Mouse (Mus musculus): Measurements from ENCODE around the gene Mindy4b-ps.
A peak's percentile ranks its signal among the peaks of the same experiment; 100 is the strongest.
"Not testable (repeated sequence)": the region's sequence is repeated elsewhere in the genome, so short reads cannot be mapped to it uniquely, and the experiment has no call there.

Gene Mindy4b-ps

GRCm38 (mm10) chr3:58822211-58822610 is at the start of gene Mindy4b-ps:
Gene Mindy4b-ps, minus strand, starts transcription at chr3:58822311.
- no peak for DNase-seq (ENCODE audit: low read depth, low spot score)

GRCm38 (mm10) chr3:58871882-58872281 is 49.8 kb upstream of the Mindy4b-ps start:
- not testable (repeated sequence) for DNase-seq (ENCODE audit: low read depth, low spot score)

GRCm38 (mm10) chr3:58865690-58866089 is 43.6 kb upstream of the Mindy4b-ps start:
- DNase-seq (ENCODE audit: low read depth, low spot score) = no peak

- DNase-seq (ENCODE audit: low read depth, low spot score) = no peak
Observed at GRCm38 (mm10) chr3:58862976-58863375, 40.9 kb upstream of the Mindy4b-ps start.

GRCm38 (mm10) chr3:58843415-58843814 is 21.3 kb upstream of the Mindy4b-ps start:
- DNase-seq (ENCODE audit: low read depth, low spot score) = peak; percentile 2

- no peak for DNase-seq (ENCODE audit: low read depth, low spot score)
Observed at GRCm38 (mm10) chr3:58833442-58834160, 11.5 kb upstream of the Mindy4b-ps start.

- no peak for DNase-seq (ENCODE audit: low read depth, low spot score)
Observed at GRCm38 (mm10) chr3:58832888-58833287, 10.8 kb upstream of the Mindy4b-ps start.

GRCm38 (mm10) chr3:58831586-58831985 is 9.5 kb upstream of the Mindy4b-ps start:
- DNase-seq (ENCODE audit: low read depth, low spot score) = no peak

GRCm38 (mm10) chr3:58829926-58830325 is 7.8 kb upstream of the Mindy4b-ps start:
- no peak for DNase-seq (ENCODE audit: low read depth, low spot score)

- no peak for DNase-seq (ENCODE audit: low read depth, low spot score)
Observed at GRCm38 (mm10) chr3:58828366-58829153, 6.4 kb upstream of the Mindy4b-ps start.

- no peak for DNase-seq (ENCODE audit: low read depth, low spot score)
Observed at GRCm38 (mm10) chr3:58826266-58826665, 4.2 kb upstream of the Mindy4b-ps start.

GRCm38 (mm10) chr3:58817337-58817736 is 4.8 kb downstream of the Mindy4b-ps start:
- no peak for DNase-seq (ENCODE audit: low read depth, low spot score)

GRCm38 (mm10) chr3:58814191-58814590 is 7.9 kb downstream of the Mindy4b-ps start:
- DNase-seq (ENCODE audit: low read depth, low spot score) = no peak

- no peak for DNase-seq (ENCODE audit: low read depth, low spot score)
Observed at GRCm38 (mm10) chr3:58810353-58810752, 11.8 kb downstream of the Mindy4b-ps start.

- no peak for DNase-seq (ENCODE audit: low read depth, low spot score)
Observed at GRCm38 (mm10) chr3:58809111-58809915, 12.8 kb downstream of the Mindy4b-ps start.

GRCm38 (mm10) chr3:58808636-58809035 is 13.5 kb downstream of the Mindy4b-ps start:
- no peak for DNase-seq (ENCODE audit: low read depth, low spot score)

- no peak for DNase-seq (ENCODE audit: low read depth, low spot score)
Observed at GRCm38 (mm10) chr3:58804745-58805144, 17.4 kb downstream of the Mindy4b-ps start.

- DNase-seq (ENCODE audit: low read depth, low spot score) = no peak
Observed at GRCm38 (mm10) chr3:58798676-58799075, 23.4 kb downstream of the Mindy4b-ps start.

- DNase-seq (ENCODE audit: low read depth, low spot score) = no peak
Observed at GRCm38 (mm10) chr3:58798245-58798644, 23.9 kb downstream of the Mindy4b-ps start.

- DNase-seq (ENCODE audit: low read depth, low spot score) = no peak
Observed at GRCm38 (mm10) chr3:58789473-58789872, 32.6 kb downstream of the Mindy4b-ps start.

- DNase-seq (ENCODE audit: low read depth, low spot score) = no peak
Observed at GRCm38 (mm10) chr3:58789033-58789432, 33.1 kb downstream of the Mindy4b-ps start.

GRCm38 (mm10) chr3:58786470-58786869 is 35.6 kb downstream of the Mindy4b-ps start:
- peak; percentile 12 for DNase-seq (ENCODE audit: low read depth, low spot score)
